Mouse (Mus musculus) megakaryocyte-erythroid progenitor cell, adult 5-6 weeks (primary cell): ENCODE results near the gene Ccdc110. TPM values are rescaled to one million over a fixed set of nuclear protein-coding genes. Genes with fewer than 3 reads are reported as not detected.

Experiments used
- ATAC-seq: replicated peaks from 2 replicates; pipeline ENCODE4 v1.8.0; 2016; ENCODE audit warnings: mild to moderate bottlenecking, inconsistent platforms; ENCODE audit not compliant: severe bottlenecking, poor library complexity, low FRiP score, low TSS enrichment
- total RNA-seq, 2 experiments: library from RNA; stranded (forward) in 1 of 2; stranded (reverse) in 1 of 2; fragments of 200-1000, 215-1000 nt in 1 of 2; fragments of >200 nt in 1 of 2; fragmentation: Nextera tagmentation in 1 of 2; gene quantifications; 2 replicates each; pipeline ENCODE4 v1.2.3; 2014 to 2017

Ccdc110 gene
- total RNA-seq, 2 experiments from 2014 or later = not detected

DNA sequence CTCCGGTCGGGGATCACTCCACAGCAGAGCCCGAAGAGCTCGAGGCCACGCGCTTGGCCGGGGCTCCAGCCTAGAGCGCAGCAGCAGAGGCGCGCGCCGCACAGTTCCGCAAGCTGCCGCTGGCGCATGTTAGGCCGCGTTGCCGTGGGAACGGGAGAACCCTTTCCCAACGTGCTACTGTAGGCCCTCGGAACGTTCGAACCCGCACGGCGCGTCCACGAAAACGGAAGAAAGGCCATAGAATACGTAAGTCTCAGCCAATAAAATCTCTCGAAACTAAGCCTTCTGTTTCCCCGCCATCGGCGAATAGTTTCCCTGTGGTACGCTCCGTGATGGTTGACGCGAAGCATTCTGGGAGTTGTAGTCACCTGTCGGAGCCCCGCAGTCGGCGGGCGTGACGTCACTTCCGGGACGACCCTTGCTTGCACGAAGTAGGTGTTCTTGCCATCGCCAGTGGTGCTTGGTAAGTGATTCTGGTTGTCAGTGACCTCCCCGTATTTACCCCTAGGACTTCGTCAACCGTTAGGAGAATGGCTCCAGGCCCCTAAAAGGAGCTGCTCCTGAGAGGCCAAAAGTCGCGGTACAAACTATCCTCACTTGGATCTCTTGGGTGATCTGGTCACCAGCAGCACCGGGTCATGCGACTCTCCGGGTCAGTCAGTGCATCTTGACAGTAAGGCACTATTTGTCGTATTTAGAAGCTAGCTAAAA lies 40.9 kb downstream of the Ccdc110 start, which contains the start of the genes 1700029J07Rik and Ufsp2:
TSS of gene 1700029J07Rik (minus strand) at position 127 of the 711 bp plus-strand sequence.
TSS of gene Ufsp2 (plus strand) at position 403 of the 711 bp plus-strand sequence.
- ATAC-seq = peak; percentile 97

DNA sequence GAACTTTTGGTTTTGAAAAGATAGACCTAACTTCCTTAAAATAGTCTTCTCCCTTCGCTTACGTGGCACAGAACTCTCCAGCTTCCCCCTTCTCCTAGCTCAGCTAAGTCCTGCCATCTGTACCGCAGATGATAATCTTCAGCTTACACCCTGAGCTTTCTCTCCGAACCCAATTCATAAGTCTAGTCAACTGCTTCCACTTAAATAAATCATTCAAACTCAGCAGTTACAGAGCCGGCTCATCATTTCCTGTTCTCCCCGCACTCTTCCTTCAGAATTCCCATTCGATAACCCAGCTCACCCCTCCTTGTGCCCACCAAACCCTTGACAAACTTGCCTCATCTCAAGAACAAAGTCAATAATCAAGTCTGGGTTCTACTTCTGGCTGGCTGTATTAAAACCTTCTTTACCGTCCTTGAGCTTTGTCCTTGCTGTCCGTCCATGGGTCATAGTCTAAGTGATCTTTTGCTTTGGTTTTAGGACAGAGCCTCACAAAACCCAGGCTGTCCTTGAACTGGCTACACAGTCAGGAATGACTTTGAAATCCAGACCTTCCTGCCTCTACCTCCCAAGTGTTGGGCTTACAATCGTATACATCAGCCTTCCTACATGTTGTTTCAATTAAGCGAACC lies 41.5 kb downstream of the Ccdc110 start:
- ATAC-seq = peak; percentile 52

DNA sequence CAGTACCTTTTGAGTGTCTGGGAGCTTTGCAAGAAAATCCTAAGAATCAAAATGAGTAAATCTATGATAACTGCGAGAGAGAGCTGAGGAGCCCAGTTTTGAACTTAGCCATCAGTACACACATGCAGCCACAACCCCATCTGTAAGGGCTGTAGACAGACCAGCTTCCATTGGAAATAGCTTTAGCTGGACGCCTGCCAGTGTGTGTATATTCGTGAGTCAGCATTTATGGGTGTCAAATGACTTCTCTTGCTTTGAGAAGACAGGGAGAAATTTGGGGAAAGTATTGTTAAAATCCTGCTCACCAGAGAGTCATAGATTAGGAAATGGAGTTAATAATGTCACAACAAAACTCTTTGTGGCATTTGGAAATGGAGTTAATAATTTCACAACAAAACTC lies 52.2 kb downstream of the Ccdc110 start:
- no peak for ATAC-seq

DNA sequence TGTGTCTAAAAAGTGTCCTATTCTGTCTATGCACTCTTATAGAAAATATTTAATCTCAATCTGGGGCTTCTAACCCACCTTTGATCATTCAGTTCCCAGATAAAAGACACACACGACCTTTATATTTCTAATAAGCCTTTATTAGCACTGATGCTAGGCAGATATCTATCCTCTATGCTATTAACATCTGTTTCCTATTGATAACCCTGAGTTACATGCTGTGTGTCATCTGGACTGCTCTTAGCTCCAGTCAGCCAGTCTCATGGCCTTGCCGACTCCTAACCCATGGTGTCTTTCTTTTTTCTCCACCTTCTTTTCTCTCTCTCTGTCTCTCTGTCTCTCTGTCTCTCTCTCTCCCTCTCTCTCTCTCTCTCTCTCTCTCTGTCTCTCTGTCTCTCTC lies 53.8 kb downstream of the Ccdc110 start:
- peak; percentile 79 for ATAC-seq

DNA sequence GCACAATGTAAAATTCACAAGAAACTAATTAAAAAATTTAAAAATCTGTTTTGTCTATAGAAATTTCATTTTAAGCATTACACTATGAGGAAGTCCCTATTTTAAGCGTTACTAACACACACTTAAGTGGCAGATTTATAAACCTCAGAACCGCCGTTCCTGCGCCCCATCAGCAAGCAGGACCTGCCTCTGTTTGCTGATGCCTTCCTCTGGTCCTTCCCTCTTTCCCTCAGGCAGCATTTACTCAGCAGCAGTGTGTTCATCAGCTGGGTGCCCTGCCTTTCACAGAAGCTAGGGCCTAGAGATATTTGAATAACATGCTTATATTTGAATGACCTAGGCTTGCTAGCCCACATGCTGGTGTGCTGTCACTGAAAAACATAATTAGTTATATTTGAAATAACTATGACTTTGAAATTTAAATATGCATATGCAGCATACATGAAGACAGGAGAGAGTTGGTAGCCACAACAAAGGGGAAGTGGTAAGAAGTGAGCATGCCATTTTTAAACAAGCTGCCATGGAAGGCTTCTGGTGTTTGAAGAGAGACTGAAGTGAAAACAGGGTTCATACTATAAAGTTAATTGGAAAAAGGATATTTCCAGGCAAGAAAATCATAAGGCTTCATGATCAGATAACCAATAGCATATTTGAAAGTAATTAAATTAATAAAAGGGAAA lies 56.4 kb downstream of the Ccdc110 start:
- ATAC-seq = no peak

Other genes starting within 250 kb of the Ccdc110 start
- gene Pdlim3, start 49.2 kb upstream of the Ccdc110 start, total RNA-seq (2014; fragmentation: Nextera tagmentation) = not detected in 2 replicates
- gene Pdlim3, start 49.2 kb upstream of the Ccdc110 start, total RNA-seq (2017) = not detected in 2 replicates
- 1.6 and 3.2 TPM in 2 replicates for gene 1700029J07Rik, start 40.6 kb downstream of the Ccdc110 start, total RNA-seq (2014; fragmentation: Nextera tagmentation)
- 0.08 and 3.5 TPM in 2 replicates for gene 1700029J07Rik, start 40.6 kb downstream of the Ccdc110 start, total RNA-seq (2017)
- gene Ufsp2, start 40.9 kb downstream of the Ccdc110 start, total RNA-seq (2014; fragmentation: Nextera tagmentation) = 40.9 and 41.1 TPM in 2 replicates
- 72.1 and 82.1 TPM in 2 replicates for gene Ufsp2, start 40.9 kb downstream of the Ccdc110 start, total RNA-seq (2017)
- 0.66 TPM in 1 of 2 replicates, not detected in the other for gene Lrp2bp, start 64.7 kb downstream of the Ccdc110 start, total RNA-seq (2014; fragmentation: Nextera tagmentation)
- gene Lrp2bp, start 64.7 kb downstream of the Ccdc110 start, total RNA-seq (2017) = not detected in 2 replicates
- gene Ankrd37, start 71.1 kb downstream of the Ccdc110 start, total RNA-seq (2014; fragmentation: Nextera tagmentation) = 0.79 TPM in 1 of 2 replicates, not detected in the other
- gene Ankrd37, start 71.1 kb downstream of the Ccdc110 start, total RNA-seq (2017) = 2.3 and 8.4 TPM in 2 replicates
- gene Cfap97, start 217.2 kb downstream of the Ccdc110 start, total RNA-seq (2014; fragmentation: Nextera tagmentation) = 20.9 and 28.4 TPM in 2 replicates
- gene Cfap97, start 217.2 kb downstream of the Ccdc110 start, total RNA-seq (2017) = 23.3 and 45.9 TPM in 2 replicates
- gene Snx25, start 217.5 kb downstream of the Ccdc110 start, total RNA-seq (2014; fragmentation: Nextera tagmentation) = 8.5 and 15.4 TPM in 2 replicates
- 15.5 and 25.4 TPM in 2 replicates for gene Snx25, start 217.5 kb downstream of the Ccdc110 start, total RNA-seq (2017)